Mouse (Mus musculus): ENCODE data around the gene Tril. TPM values are rescaled to one million over a fixed set of nuclear protein-coding genes. Genes with fewer than 3 reads are reported as not detected.

Tril gene
- polyA plus RNA-seq (2012; rRNA removed), result 2.3 and 2.7 TPM in 2 replicates

GRCm38 (mm10) chr6:53820486-53820985 is at the start of gene Tril:
Gene Tril (minus strand): TSS chr6:53820830.
- Histone ChIP-seq H3K27ac (ENCODE audit: insufficient read depth, low read length) (peak within 1 kb of the TSS; percentile 64), H3K36me3 (ENCODE audit: control insufficient read depth, insufficient read depth, low read length) (no peaks in the 10 kb centered on the region), H3K4me3 (ENCODE audit: extremely low read depth, insufficient read depth, insufficient read length) (peak within 1 kb of the TSS; percentile 12; the same call in 1 of the 2 replicates), H3K4me1 (ENCODE audit: control insufficient read depth, insufficient read depth, insufficient read length) (peaks cover 9% of the 10 kb centered on the region), H3K27me3 (ENCODE audit: control insufficient read depth, insufficient read depth, low read length) (peaks cover 15% of the 10 kb centered on the region)
- TF ChIP-seq POLR2A (IDR thresholded peaks at IDR 0.05; ENCODE audit: low read depth, low read length) (no peak), CTCF (IDR thresholded peaks at IDR 0.05; ENCODE audit: extremely low read depth, insufficient read depth, insufficient read length, insufficient replicate concordance) (no peak)
- no peak for DNase-seq (ENCODE audit: low read depth in 1 of 2, low spot score in 2 of 2)
- WGBS, result under 1% methylated on average over 43 of the region's 43 CpGs

- 82% methylated on average over 2 of the region's 2 CpGs for WGBS
- H3K27me3 ChIP-seq (ENCODE audit: control insufficient read depth, insufficient read depth, low read length), result 0 out of 2 replicates have a peak, but pooled peaks cover 2% of the 10 kb centered on the region
- H3K4me3 ChIP-seq (ENCODE audit: extremely low read depth, insufficient read depth, insufficient read length), result no peak overlapping the region
Observed at GRCm38 (mm10) chr6:53863011-53863410, 42.4 kb upstream of the Tril start.

GRCm38 (mm10) chr6:53859106-53859505 is 38.5 kb upstream of the Tril start:
- Histone ChIP-seq H3K4me3 (ENCODE audit: extremely low read depth, insufficient read depth, insufficient read length) (no peak overlapping the region), H3K4me1 (ENCODE audit: control insufficient read depth, insufficient read depth, insufficient read length) (no peaks in the 10 kb centered on the region), H3K36me3 (ENCODE audit: control insufficient read depth, insufficient read depth, low read length) (no peaks in the 10 kb centered on the region), H3K27ac (ENCODE audit: insufficient read depth, low read length) (no peak overlapping the region), H3K27me3 (ENCODE audit: control insufficient read depth, insufficient read depth, low read length) (no peaks in the 10 kb centered on the region)
- no peak for TF ChIP-seq POLR2A (IDR thresholded peaks at IDR 0.05; ENCODE audit: low read depth, low read length)
- no peak for TF ChIP-seq CTCF (IDR thresholded peaks at IDR 0.05; ENCODE audit: extremely low read depth, insufficient read depth, insufficient read length, insufficient replicate concordance)
- DNase-seq (ENCODE audit: low read depth in 1 of 2, low spot score in 2 of 2), result no peak
- 49% methylated on average over 1 of the region's 1 CpGs for WGBS

More at GRCm38 (mm10) chr6:53863011-53863410, 42.4 kb upstream of the Tril start:
- Histone ChIP-seq H3K36me3 (ENCODE audit: control insufficient read depth, insufficient read depth, low read length) (no peaks in the 10 kb centered on the region), H3K27ac (ENCODE audit: insufficient read depth, low read length) (no peak overlapping the region), H3K4me1 (ENCODE audit: control insufficient read depth, insufficient read depth, insufficient read length) (no peaks in the 10 kb centered on the region)
- TF ChIP-seq POLR2A (IDR thresholded peaks at IDR 0.05; ENCODE audit: low read depth, low read length) (no peak), CTCF (IDR thresholded peaks at IDR 0.05; ENCODE audit: extremely low read depth, insufficient read depth, insufficient read length, insufficient replicate concordance) (no peak)
- no peak for DNase-seq (ENCODE audit: low read depth in 1 of 2, low spot score in 2 of 2)

- DNase-seq (ENCODE audit: low read depth in 1 of 2, low spot score in 2 of 2), result no peak
- H3K27ac ChIP-seq (ENCODE audit: insufficient read depth, low read length), result no peak overlapping the region
- no peak for TF ChIP-seq POLR2A (IDR thresholded peaks at IDR 0.05; ENCODE audit: low read depth, low read length)
- no peaks in the 10 kb centered on the region for H3K4me1 ChIP-seq (ENCODE audit: control insufficient read depth, insufficient read depth, insufficient read length)
- no peaks in the 10 kb centered on the region for H3K27me3 ChIP-seq (ENCODE audit: control insufficient read depth, insufficient read depth, low read length)
- H3K36me3 ChIP-seq (ENCODE audit: control insufficient read depth, insufficient read depth, low read length), result no peaks in the 10 kb centered on the region
- WGBS, result 82% methylated on average over 7 of the region's 7 CpGs
- no peak overlapping the region for H3K4me3 ChIP-seq (ENCODE audit: extremely low read depth, insufficient read depth, insufficient read length)
Observed at GRCm38 (mm10) chr6:53857822-53858221, 37.2 kb upstream of the Tril start.

- H3K4me1 ChIP-seq (ENCODE audit: control insufficient read depth, insufficient read depth, insufficient read length), result no peaks in the 10 kb centered on the region
- no peak overlapping the region for H3K4me3 ChIP-seq (ENCODE audit: extremely low read depth, insufficient read depth, insufficient read length)
- no peaks in the 10 kb centered on the region for H3K36me3 ChIP-seq (ENCODE audit: control insufficient read depth, insufficient read depth, low read length)
- 83% methylated on average over 2 of the region's 2 CpGs for WGBS
- no peak overlapping the region for H3K27ac ChIP-seq (ENCODE audit: insufficient read depth, low read length)
- no peak for TF ChIP-seq CTCF (IDR thresholded peaks at IDR 0.05; ENCODE audit: extremely low read depth, insufficient read depth, insufficient read length, insufficient replicate concordance)
- TF ChIP-seq POLR2A (IDR thresholded peaks at IDR 0.05; ENCODE audit: low read depth, low read length), result no peak
- DNase-seq (ENCODE audit: low read depth in 1 of 2, low spot score in 2 of 2), result no peak
- H3K27me3 ChIP-seq (ENCODE audit: control insufficient read depth, insufficient read depth, low read length), result no peaks in the 10 kb centered on the region
Observed at GRCm38 (mm10) chr6:53856775-53857174, 36.1 kb upstream of the Tril start.

GRCm38 (mm10) chr6:53854971-53855856 is 34.6 kb upstream of the Tril start:
- TF ChIP-seq POLR2A (IDR thresholded peaks at IDR 0.05; ENCODE audit: low read depth, low read length), result no peak
- DNase-seq (ENCODE audit: low read depth in 1 of 2, low spot score in 2 of 2), result no peak
- no peaks in the 10 kb centered on the region for H3K4me1 ChIP-seq (ENCODE audit: control insufficient read depth, insufficient read depth, insufficient read length)
- no peak overlapping the region for H3K27ac ChIP-seq (ENCODE audit: insufficient read depth, low read length)
- 88% methylated on average over 12 of the region's 12 CpGs for WGBS
- no peaks in the 10 kb centered on the region for H3K27me3 ChIP-seq (ENCODE audit: control insufficient read depth, insufficient read depth, low read length)
- no peaks in the 10 kb centered on the region for H3K36me3 ChIP-seq (ENCODE audit: control insufficient read depth, insufficient read depth, low read length)
- no peak overlapping the region for H3K4me3 ChIP-seq (ENCODE audit: extremely low read depth, insufficient read depth, insufficient read length)

- 51% methylated on average over 2 of the region's 2 CpGs for WGBS
- TF ChIP-seq POLR2A (IDR thresholded peaks at IDR 0.05; ENCODE audit: low read depth, low read length) (no peak), CTCF (IDR thresholded peaks at IDR 0.05; ENCODE audit: extremely low read depth, insufficient read depth, insufficient read length, insufficient replicate concordance) (no peak)
Observed at GRCm38 (mm10) chr6:53854226-53854625, 33.6 kb upstream of the Tril start.

More at GRCm38 (mm10) chr6:53854226-53854625, 33.6 kb upstream of the Tril start:
- H3K36me3 ChIP-seq (ENCODE audit: control insufficient read depth, insufficient read depth, low read length), result no peaks in the 10 kb centered on the region
- H3K27me3 ChIP-seq (ENCODE audit: control insufficient read depth, insufficient read depth, low read length), result no peaks in the 10 kb centered on the region
- H3K4me3 ChIP-seq (ENCODE audit: extremely low read depth, insufficient read depth, insufficient read length), result no peak overlapping the region
- no peaks in the 10 kb centered on the region for H3K4me1 ChIP-seq (ENCODE audit: control insufficient read depth, insufficient read depth, insufficient read length)
- H3K27ac ChIP-seq (ENCODE audit: insufficient read depth, low read length), result no peak overlapping the region
- no peak for DNase-seq (ENCODE audit: low read depth in 1 of 2, low spot score in 2 of 2)

Measured in spleen, adult 2 months (tissue).